Mouse (Mus musculus): ENCODE measurements around the gene Scyl1. TPM values are rescaled to one million over a fixed set of nuclear protein-coding genes. Genes with fewer than 3 reads are reported as not detected.

Gene Scyl1
- polyA plus RNA-seq, 1 experiment from 2014 or later = 58.6 TPM

Other genes with a start within 250 kb of the Scyl1 start
- 0.22 TPM in 1 of 2 replicates, not detected in the other for gene Ovol1, start 210.8 kb downstream of the Scyl1 start, polyA plus RNA-seq (2014; fragmentation: Nextera tagmentation; extraction: Ambion mirVana)
- 3.6 and 3.8 TPM in 2 replicates for gene Ap5b1, start 203.4 kb downstream of the Scyl1 start, polyA plus RNA-seq (2014; fragmentation: Nextera tagmentation; extraction: Ambion mirVana)
- gene Rnaseh2c, start 169.5 kb downstream of the Scyl1 start, polyA plus RNA-seq (2014; fragmentation: Nextera tagmentation; extraction: Ambion mirVana) = 175 and 189 TPM in 2 replicates
- gene Kat5, start 161.2 kb downstream of the Scyl1 start, polyA plus RNA-seq (2014; fragmentation: Nextera tagmentation; extraction: Ambion mirVana) = 24.0 and 28.0 TPM in 2 replicates
- gene Rela, start 133.9 kb downstream of the Scyl1 start, polyA plus RNA-seq (2014; fragmentation: Nextera tagmentation; extraction: Ambion mirVana) = 57.1 and 57.7 TPM in 2 replicates
- 32.3 and 34.8 TPM in 2 replicates for gene Sipa1, start 107.7 kb downstream of the Scyl1 start, polyA plus RNA-seq (2014; fragmentation: Nextera tagmentation; extraction: Ambion mirVana)
- gene Map3k11, start 82.7 kb downstream of the Scyl1 start, polyA plus RNA-seq (2014; fragmentation: Nextera tagmentation; extraction: Ambion mirVana) = 27.4 and 28.1 TPM in 2 replicates
- 22.5 and 25.0 TPM in 2 replicates for gene Pcnx3, start 82.5 kb downstream of the Scyl1 start, polyA plus RNA-seq (2014; fragmentation: Nextera tagmentation; extraction: Ambion mirVana)
- gene Kcnk7, start 67.1 kb downstream of the Scyl1 start, polyA plus RNA-seq (2014; fragmentation: Nextera tagmentation; extraction: Ambion mirVana) = 0.14 TPM in 1 of 2 replicates, not detected in the other
- gene Ehbp1l1, start 45.1 kb downstream of the Scyl1 start, polyA plus RNA-seq (2014; fragmentation: Nextera tagmentation; extraction: Ambion mirVana) = 64.9 and 67.1 TPM in 2 replicates
- gene Fam89b, start 41.8 kb downstream of the Scyl1 start, polyA plus RNA-seq (2014; fragmentation: Nextera tagmentation; extraction: Ambion mirVana) = 47.5 and 49.8 TPM in 2 replicates
- gene Ltbp3, start 30.5 kb downstream of the Scyl1 start, polyA plus RNA-seq (2014; fragmentation: Nextera tagmentation; extraction: Ambion mirVana) = 4.1 and 4.6 TPM in 2 replicates
- gene Frmd8, start 103.9 kb upstream of the Scyl1 start, polyA plus RNA-seq (2014; fragmentation: Nextera tagmentation; extraction: Ambion mirVana) = 26.8 and 27.9 TPM in 2 replicates
- gene Slc25a45, start 106.4 kb upstream of the Scyl1 start, polyA plus RNA-seq (2014; fragmentation: Nextera tagmentation; extraction: Ambion mirVana) = 7.5 and 8.2 TPM in 2 replicates
- 3.9 and 4.2 TPM in 2 replicates for gene Tigd3, start 122.7 kb upstream of the Scyl1 start, polyA plus RNA-seq (2014; fragmentation: Nextera tagmentation; extraction: Ambion mirVana)
- 119 and 127 TPM in 2 replicates for gene Dpf2, start 141.6 kb upstream of the Scyl1 start, polyA plus RNA-seq (2014; fragmentation: Nextera tagmentation; extraction: Ambion mirVana)
- 5.1 TPM in 2 replicates for gene Cdc42ep2, start 153.4 kb upstream of the Scyl1 start, polyA plus RNA-seq (2014; fragmentation: Nextera tagmentation; extraction: Ambion mirVana)
- gene Pola2, start 192.8 kb upstream of the Scyl1 start, polyA plus RNA-seq (2014; fragmentation: Nextera tagmentation; extraction: Ambion mirVana) = 129 and 131 TPM in 2 replicates
- not detected in 2 replicates for gene Slc22a20, start 214.7 kb upstream of the Scyl1 start, polyA plus RNA-seq (2014; fragmentation: Nextera tagmentation; extraction: Ambion mirVana)
- gene Capn1, start 244.5 kb upstream of the Scyl1 start, polyA plus RNA-seq (2014; fragmentation: Nextera tagmentation; extraction: Ambion mirVana) = 25.2 and 25.8 TPM in 2 replicates

Data from liver, embryonic 11.5 days (tissue).